Mouse (Mus musculus) left cerebral cortex, postnatal 36 days (tissue): ENCODE measurements around the gene Plekhb2. TPM values are rescaled to one million over a fixed set of nuclear protein-coding genes. Genes with fewer than 3 reads are reported as not detected.

ENCODE experiments used
- DNase-seq, 2 experiments: peaks; one replicate each; pipeline ENCODE4 v3.0.0; 2021 to 2022; ENCODE audit warnings: low spot score in 2 of 2, mixed read lengths in 1 of 2
- intact Hi-C: fragments of 180-260 bp; cut with DNase I; formaldehyde crosslinking; loops from one replicate; pipeline ENCODE4 v1.15.1; 2025
- total RNA-seq, 2 experiments: library from RNA; stranded (reverse); gene quantifications; 2 replicates each; pipeline ENCODE4 v1.2.3; 2021

Gene Plekhb2
- total RNA-seq, 2 experiments from 2014 or later, result 246 to 270 TPM

DNA sequence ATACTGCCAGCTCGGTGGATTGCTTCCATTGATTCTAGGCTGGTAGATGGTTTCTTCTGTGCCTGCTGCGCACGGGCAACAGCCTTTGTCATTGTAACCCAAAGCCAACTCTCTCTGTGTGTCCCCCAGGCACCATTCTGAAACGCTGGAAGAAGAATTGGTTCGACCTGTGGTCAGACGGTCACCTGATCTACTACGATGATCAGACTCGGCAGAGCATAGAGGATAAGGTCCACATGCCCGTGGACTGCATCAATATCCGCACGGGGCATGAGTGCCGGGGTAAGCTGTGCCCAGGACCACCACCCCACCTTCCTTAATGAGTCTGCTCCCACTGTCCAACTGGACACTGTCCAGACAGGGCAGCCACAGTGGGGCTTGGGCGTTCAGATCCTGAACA, 13.1 kb downstream of the Plekhb2 start:
- intact Hi-C loops, result no loop called here
- no peak for DNase-seq

DNA sequence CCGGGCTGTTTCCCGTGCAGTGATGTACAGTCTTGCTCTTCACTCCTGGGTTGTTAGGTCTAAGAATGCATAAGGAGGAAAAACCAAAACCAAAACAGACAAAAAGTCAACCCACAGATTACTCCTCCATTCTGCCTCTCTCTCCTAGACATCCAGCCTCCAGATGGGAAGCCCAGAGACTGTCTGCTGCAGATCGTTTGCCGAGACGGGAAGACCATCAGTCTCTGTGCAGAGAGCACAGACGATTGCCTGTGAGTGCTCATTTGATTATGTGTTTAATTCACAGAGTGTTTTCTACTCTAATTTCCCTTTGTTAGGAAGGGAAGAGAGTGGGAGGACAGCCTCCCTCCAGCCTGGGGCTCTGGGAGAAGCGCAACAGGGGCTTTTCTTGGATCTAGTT, 13.5 kb downstream of the Plekhb2 start:
- no peak for DNase-seq

DNA sequence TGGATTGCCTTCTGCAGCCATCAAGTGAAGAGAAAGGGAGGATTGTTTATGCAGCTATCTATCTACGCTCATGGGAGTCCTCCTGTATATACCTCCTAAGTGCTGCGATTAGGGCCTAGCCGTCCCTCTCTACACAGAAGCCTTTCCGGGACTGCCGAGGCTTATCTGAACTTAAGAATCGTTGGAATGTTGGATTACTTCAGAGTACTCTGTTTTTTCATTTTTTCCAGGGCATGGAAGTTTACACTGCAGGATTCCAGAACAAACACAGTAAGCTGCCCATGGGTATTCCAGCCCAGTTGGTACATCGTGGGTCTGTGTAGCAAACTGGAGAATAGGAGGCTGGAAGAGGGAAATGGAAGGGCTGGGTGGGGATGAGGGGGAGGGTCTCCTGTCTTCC, 14.5 kb downstream of the Plekhb2 start:
- intact Hi-C loops, result no loop called here
- no peak for DNase-seq

More for the DNA sequence above, 13.5 kb downstream of the Plekhb2 start:
- intact Hi-C loops, result no loop called here

DNA sequence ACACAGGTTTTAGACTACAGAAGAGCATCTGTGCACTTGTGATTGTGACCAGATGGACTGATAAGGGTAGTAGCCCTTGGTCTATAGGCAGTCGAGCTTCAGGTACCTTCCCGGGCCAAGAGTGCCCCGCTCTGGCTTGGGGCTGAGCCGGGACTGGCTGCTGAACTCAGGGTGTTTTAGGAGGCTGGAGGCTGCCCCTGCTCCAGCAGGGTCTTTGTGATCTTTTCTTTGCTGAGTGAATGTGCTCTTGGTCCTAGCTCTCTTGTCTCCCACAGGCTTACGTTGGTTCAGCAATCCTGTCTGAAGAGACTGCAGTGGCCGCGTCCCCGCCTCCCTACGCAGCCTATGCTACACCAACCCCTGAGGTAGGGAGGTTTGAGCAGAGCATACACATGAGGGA, 16.1 kb downstream of the Plekhb2 start:
- no peak for DNase-seq
- intact Hi-C loops, result no loop called here

DNA sequence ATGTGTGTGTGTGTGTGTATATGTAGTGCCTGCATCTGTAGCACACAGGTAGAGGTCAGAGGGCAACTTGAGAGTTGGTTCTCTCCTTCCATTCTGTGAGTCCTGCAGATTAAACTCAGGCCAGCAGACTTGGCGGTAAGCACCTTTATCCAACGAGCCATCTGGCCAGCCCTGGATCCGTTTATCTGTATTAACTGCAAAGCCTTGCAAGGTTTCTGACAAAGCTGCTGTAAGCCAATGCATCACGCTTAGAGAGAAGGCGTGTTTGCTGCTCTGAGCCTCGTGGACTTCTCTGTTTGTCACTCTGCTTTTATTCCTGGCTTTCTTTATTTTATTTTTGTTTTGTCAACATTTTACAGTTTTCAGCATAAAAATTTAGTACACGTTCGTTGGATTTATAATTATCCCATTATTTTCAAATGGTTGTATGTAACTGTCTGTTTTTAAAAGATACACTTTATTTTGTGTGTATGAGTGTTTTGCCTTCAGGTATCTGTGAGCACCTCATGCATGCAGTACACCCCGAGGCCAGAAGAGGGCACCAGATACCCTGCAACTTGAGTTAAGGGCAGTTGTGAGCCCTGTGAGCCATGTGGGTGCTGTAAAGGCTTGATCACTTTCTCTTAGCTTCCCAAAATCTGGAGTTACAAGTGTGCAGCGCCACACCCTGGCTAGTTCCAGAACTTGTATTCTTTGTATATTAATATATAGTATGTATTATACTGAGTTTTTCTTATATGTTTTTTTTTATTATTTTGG, 17.2 kb downstream of the Plekhb2 start:
- DNase-seq, result peak; percentile 80 to 83
- intact Hi-C loops, result no loop called here

DNA sequence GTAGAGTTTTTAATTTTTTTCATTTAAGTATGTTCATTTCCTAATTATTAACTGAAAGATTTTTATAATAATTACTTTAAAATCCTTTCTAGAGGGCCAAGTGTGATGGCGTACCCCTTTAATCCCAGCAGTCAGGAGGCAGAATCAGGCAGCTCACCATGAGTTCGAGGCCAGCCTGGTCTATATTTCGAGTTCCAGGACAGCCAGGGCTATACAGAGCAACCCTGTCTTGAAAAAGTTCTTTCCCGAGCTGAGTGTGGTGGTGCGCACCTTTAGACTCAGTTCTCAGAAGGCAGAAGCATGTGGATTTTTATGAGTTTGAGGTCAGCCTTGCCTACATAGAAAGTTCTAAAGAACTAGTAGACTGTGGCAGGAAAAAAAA, 17.8 kb downstream of the Plekhb2 start:
- DNase-seq, result no peak
- intact Hi-C loops, result no loop called here

DNA sequence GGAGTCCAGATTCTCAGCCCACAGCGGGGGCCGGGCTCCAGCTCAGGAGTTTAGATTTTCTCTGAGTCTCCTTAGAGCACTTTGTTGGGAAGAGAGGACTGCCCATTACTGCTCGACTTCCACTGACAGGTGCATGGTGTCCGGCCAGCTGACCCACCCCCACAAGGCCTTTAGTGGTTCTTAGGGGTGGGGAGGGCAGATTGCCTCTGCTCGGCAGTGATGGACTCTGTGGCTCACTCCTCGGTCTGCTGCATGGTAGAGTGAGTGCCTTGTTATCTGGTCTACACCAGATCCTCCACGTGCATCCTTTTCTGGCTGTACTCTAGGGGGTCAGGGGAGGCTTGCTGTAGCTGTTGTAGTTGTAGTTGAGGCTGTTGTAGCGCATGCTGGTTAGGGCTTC, 18.6 kb downstream of the Plekhb2 start:
- intact Hi-C loops, result no loop called here
- no peak for DNase-seq

DNA sequence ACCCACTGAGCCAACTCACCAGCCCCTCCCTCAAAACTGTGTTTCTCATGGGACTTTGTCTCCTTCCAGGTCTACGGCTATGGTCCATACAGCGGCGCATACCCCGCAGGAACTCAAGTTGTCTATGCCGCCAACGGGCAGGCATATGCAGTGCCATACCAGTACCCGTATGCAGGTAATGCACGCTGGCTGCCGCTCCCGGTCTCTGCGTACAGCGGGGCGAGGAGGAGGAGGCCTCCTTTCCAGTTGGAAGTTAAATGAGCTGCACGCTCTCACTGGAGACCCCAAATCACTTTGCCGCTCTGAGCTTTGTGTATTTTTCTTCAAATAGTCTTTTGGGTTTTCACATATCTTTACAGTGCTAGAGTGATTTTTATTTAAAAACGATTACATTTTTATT, 19.5 kb downstream of the Plekhb2 start:
- no peak for DNase-seq
- intact Hi-C loops, result no loop called here

DNA sequence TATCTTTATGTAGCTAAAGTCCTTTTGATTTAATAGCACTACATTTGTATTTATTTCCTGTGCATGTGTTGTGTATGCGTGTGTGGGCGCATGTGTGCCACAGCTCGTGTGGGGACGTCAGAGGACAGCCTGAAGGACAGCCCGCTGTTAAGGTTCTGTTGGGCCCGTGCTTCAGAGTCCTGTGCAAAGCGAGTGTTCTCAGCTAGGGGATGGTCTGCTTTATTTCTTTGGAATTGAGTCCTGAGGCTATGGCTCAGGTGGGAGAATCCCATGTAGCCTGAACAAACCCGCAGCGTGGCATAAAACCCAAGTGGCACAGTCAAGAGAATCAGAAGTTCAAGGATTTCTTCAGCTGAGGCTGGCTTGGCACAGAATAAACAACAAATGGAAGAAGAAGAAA, 21.4 kb downstream of the Plekhb2 start:
- DNase-seq, result no peak
- intact Hi-C loops, result no loop called here

DNA sequence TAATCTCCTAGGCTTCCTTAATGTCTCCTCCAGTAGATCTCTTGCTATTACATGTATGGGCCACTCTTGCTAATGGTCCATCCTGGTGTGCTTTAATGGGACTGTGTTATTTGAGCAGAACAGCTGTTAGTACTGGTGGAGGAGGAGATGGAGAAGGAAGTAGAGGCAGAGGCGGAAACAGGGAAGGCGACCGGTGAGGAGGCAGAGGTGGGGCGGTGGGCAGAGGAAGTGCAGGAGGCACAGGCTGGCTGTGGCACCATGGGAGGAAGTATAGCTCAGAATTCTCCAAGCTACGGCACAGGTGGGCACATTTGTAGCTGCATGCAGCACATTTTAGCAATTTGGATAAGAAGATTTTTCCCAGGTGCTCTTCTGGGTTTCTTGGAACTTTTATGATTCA, 23.8 kb downstream of the Plekhb2 start:
- DNase-seq, result no peak
- intact Hi-C loops, result no loop called here

DNA sequence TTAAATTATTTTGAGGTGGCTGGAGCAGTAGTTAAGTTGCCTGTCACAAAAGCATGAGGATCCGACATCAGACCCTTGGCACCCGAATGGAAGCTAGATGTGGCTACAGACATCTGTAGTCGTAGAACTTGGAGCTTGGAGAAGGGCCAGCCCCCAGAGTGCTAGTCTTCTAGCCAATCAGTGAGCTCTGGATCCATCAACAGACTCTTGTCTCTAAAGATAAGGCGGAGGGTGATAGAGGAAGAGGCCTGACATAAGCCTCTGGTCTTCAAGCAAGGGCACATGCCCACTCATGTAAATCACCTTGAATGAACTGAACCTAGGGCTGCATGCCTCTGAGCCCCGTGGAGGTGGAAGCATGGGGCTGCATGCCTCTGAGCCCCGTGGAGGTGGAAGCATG, 29.8 kb downstream of the Plekhb2 start:
- intact Hi-C loops, result no loop called here
- no peak for DNase-seq

DNA sequence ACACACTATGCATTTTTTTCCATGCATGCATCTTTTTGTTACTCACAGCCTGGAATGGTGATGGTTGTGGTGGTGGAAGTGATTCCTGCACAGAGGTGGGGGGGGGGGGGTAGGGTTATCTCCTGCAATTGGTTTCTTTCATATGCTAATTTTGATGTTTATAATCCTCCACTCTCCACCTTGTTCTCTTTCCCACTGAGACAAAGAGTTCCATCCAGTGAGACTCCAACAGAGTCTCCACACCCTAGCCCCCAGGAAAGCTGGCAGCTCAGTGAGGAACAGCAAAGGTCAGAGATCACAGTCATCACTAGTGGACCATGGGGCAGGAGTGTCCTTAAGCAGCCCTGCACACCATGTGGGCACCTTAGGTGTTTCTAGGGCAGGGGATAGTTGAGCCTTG, 34.0 kb downstream of the Plekhb2 start:
- intact Hi-C loops, result no loop called here

DNA sequence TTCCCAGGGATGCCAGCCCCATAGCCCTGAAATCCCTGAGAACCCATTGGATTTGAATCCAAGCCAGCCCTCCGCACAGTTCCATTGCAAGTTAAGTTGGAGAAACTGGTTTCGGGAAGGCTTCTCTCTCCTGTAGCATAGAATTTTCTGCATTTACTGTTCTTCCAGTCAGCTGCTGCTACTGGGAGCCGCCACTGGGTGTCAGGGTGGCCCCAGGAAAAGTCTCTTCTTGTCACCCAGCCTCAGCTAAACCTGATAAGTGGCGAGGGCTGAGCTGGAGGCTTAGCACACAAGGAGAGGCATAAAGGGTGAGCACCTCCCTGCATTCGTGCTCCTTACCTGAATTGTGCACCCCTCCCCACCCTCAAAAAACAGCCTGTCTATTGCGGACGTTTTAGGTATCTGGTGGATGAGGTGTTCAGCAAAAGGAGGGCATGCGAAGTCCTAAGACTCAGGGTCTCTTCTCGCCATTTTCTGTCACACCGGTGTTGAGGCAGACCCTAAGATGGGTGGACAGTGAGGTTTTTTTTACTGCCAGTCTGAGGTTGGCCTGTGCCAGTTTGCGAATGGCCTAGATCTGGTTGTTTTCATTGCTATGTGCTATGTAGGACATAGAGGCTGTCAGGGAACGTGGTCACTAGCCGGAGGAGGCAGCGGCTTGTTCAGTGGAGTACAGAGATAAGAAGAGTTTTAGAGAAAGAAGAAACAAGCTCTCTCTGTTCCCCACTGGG, 41.9 kb downstream of the Plekhb2 start:
- intact Hi-C loops, result loop anchor here (5.0 to 10.0 kb wide), 4 partner anchors 237 to 1363 kb away; no protein-coding TSS in a partner anchor
- DNase-seq, result peak; percentile 49 to 50

More for the DNA sequence above, 34.0 kb downstream of the Plekhb2 start:
- DNase-seq, result peak in 1 of 2 experiments; percentile 0

DNA sequence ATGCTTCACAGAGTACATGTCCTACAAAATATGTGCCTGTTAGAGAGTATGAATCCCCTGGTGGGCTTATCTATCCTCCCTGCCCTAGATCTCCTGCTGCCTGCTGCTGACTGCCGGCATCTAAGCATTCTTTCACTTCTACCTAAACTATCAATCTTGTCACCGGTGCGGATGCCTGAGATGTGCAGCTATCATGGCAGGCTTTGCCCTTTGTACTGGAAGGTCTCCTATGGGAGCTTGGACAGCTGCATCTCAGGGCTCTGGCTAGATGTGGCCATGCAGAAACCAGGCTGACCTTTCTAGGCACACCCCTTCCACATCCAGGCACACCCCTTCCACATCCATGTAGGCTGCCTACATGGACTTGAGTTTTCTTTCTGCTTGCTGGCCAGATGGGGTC, 42.7 kb downstream of the Plekhb2 start:
- no peak for DNase-seq
- intact Hi-C loops, result loop anchor here (5.0 to 10.0 kb wide), 4 partner anchors 238 to 1362 kb away; no protein-coding TSS in a partner anchor

DNA sequence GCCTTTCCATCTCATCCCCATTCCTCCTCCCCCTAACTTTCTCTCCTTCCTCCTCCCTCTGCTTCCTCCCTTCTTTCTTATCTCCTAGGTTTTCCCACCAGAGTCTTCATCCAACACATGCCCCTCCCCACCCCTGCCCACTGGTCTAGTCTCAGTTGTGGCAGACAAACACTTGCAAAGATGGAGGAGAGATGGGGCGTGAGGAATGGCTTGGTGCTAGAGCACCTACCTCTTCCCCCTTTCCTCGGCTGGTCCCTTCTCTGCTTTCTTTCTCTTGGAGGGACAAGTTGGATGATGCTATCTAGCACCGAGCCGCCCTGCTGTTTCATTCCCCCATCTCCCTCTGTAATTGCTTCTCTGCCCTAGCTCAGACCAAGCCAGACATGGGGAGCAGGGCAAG, 43.6 kb downstream of the Plekhb2 start:
- intact Hi-C loops, result loop anchor here (5.0 to 10.0 kb wide), 4 partner anchors 239 to 1361 kb away; no protein-coding TSS in a partner anchor
- DNase-seq, result no peak

DNA sequence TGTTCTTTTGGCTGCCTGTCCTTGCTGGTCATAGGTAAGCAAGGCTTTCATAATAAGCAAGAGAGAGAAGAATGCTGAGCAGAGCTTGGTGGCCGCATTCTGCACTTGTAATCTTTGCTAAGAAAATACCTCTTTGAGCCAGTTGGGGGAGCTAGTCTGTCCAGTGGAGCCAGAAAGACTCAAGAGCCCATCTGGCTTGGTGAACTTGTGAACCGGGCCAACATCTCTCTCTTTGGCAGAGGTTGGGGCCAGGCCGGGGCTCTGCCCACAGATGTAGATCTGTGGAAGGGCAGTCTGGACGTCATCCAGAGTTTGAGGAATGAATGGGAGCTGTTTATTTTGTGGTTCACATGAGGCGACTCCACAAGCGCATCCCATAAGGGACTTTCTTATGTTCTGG, 44.1 kb downstream of the Plekhb2 start:
- no peak for DNase-seq
- intact Hi-C loops, result loop anchor here (5.0 to 10.0 kb wide), 4 partner anchors 239 to 1361 kb away; no protein-coding TSS in a partner anchor

DNA sequence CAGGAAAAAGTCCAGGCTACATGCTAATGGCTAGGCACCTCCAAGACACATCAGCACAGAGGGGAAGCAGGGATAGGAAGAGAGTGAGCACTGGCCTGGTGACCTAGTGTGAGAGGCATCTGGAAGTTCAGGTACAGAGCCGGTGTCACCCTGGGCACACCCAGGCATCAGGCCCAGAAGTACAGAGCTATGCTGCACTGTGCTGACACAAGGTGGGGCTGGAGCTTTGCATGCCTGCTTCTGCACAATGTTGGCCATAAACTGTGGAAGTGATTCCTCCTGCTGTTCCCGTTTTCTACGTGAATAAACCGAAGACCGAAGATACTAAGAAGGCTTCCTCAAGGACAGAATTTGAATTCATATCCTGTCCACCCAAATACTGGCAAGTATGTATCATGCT, 46.3 kb downstream of the Plekhb2 start:
- DNase-seq, result no peak
- intact Hi-C loops, result loop anchor here (10.0 kb wide), 3 partner anchors 241 to 1359 kb away; no protein-coding TSS in a partner anchor

DNA sequence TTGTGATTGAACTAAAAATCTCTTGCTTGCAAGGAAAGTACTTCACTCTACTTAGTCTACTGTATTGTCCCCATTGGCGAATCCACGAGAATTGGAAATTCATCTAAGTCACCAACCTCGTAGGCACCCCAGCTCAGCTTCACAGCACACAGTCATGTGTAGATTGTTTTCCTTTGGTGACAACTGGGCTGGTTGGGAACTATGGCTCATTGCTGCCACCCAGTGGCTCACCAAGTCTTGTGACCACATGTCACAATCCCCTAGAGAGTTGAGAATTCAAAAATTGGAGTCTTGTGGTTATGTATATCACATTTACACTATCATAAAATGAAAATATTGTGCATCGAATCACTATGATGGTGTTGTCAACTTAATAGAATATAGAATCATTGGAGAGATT, 47.1 kb downstream of the Plekhb2 start:
- intact Hi-C loops, result loop anchor here (10.0 kb wide), 3 partner anchors 242 to 1358 kb away; no protein-coding TSS in a partner anchor
- peak in 1 of 2 experiments; percentile 36 for DNase-seq

DNA sequence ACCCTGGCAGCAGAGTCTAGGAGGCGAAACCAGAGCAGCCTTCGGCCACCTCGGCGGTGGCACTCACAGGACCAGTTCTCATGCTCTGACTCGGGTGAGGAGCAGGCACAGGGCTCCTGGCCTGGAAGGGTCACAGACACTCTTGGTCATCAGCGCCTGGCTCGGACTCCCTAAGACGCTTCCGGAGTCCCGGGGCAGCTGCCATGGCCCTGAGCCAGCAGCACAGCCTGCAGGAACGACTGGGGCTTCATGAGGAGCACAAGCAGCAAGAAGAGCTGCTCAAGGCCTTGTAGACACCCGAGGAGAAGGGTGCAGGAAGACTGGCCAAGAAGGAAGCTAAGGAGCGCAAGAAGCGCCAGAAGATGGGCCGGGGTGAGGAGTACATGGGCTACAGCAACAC, 78.9 kb downstream of the Plekhb2 start:
- no peak for DNase-seq
- intact Hi-C loops, result no loop called here
